Mouse (Mus musculus): Measurements from ENCODE around the gene Nupr1.

GRCm38 (mm10) chr7:126586839-126587238 is 43.8 kb downstream of the Nupr1 start:
- TF ChIP-seq CTCF (conservative IDR thresholded peaks at IDR 0.05; ENCODE audit: insufficient read depth, insufficient read length, low read depth, low read length) (no peak), POLR2A (IDR thresholded peaks at IDR 0.05; ENCODE audit: low read depth, low read length) (no peak)

All from kidney, adult 2 months (tissue).